Comparison of ENCODE assay signal across 8 mouse cellular contexts in genomic region chr16:90221441-90222070, GRCm38 (mm10). TPM values are rescaled to one million over a fixed set of nuclear protein-coding genes. Genes with fewer than 3 reads are reported as not detected.
DNase-seq lines count a peak whose midpoint lies in the region; ATAC-seq and TF ChIP-seq lines count a peak whose summit lies in the region.

No protein-coding gene starts in this region.

- H3K4me3 ChIP-seq in heart, embryonic 10.5 days = peak overlapping the region; percentile 91
- peak overlapping the region; percentile 73 for H3K4me3 ChIP-seq in embryonic fibroblast, embryonic 13.5 days (ENCODE audit: insufficient read depth, low read length)
- peak overlapping the region; percentile 95 for H3K4me3 ChIP-seq in kidney, embryonic 16.5 days (ENCODE audit: low read length)
- peak overlapping the region; percentile 89 for H3K4me3 ChIP-seq in midbrain, embryonic 16.5 days (ENCODE audit: low read depth, low read length)

- H3K27ac ChIP-seq in heart, embryonic 10.5 days = peak overlapping the region; percentile 97
- peak overlapping the region; percentile 32 for H3K27ac ChIP-seq in embryonic fibroblast, embryonic 13.5 days (ENCODE audit: insufficient read depth, low read length)
- peak overlapping the region; percentile 91 for H3K27ac ChIP-seq in kidney, embryonic 16.5 days (ENCODE audit: low read length)
- no peak overlapping the region; the same call in 1 of the 2 replicates for H3K27ac ChIP-seq in midbrain, embryonic 16.5 days (ENCODE audit: low read length)

- H3K4me2 ChIP-seq in kidney, embryonic 16.5 days (replicated peaks; ENCODE audit: low read depth, low read length) = peak overlapping the region; percentile 92
- peak overlapping the region; percentile 60 for H3K4me2 ChIP-seq in midbrain, embryonic 16.5 days (ENCODE audit: low read length)

- H3K27me3 ChIP-seq in heart, embryonic 10.5 days (ENCODE audit: insufficient read depth, poor library complexity, severe bottlenecking) = no peaks in the 10 kb centered on the region
- no peaks in the 10 kb centered on the region for H3K27me3 ChIP-seq in kidney, embryonic 16.5 days (ENCODE audit: insufficient read depth, low read length)
- no peaks in the 10 kb centered on the region for H3K27me3 ChIP-seq in midbrain, embryonic 16.5 days (ENCODE audit: control insufficient read depth, insufficient read depth, low read depth, low read length)

- TF ChIP-seq CTCF in embryonic fibroblast, embryonic 13.5 days (IDR thresholded peaks at IDR 0.05; ENCODE audit: borderline replicate concordance, insufficient read depth, low read length) = no peak

- H3K9me3 ChIP-seq in heart, embryonic 10.5 days = no peaks in the 10 kb centered on the region
- H3K9me3 ChIP-seq in kidney, embryonic 16.5 days (ENCODE audit: low read length) = no peaks in the 10 kb centered on the region
- no peaks in the 10 kb centered on the region for H3K9me3 ChIP-seq in midbrain, embryonic 16.5 days (replicated peaks; ENCODE audit: control insufficient read depth, low read length, poor library complexity, severe bottlenecking)

- peaks cover 24% of the 10 kb centered on the region for H3K4me1 ChIP-seq in heart, embryonic 10.5 days
- H3K4me1 ChIP-seq in embryonic fibroblast, embryonic 13.5 days (ENCODE audit: control insufficient read depth, insufficient read depth, low read length) = peaks cover 3% of the 10 kb centered on the region
- H3K4me1 ChIP-seq in kidney, embryonic 16.5 days (ENCODE audit: insufficient read depth, low read length) = peaks cover 20% of the 10 kb centered on the region
- peaks cover 23% of the 10 kb centered on the region for H3K4me1 ChIP-seq in midbrain, embryonic 16.5 days (ENCODE audit: control insufficient read depth, insufficient read depth, low read length)

- 7% methylated on average over 20 of the region's 20 CpGs for WGBS in heart, embryonic 10.5 days
- WGBS in kidney, embryonic 16.5 days = 2% methylated on average over 20 of the region's 20 CpGs
- 6% methylated on average over 20 of the region's 20 CpGs for WGBS in midbrain, embryonic 16.5 days

- H3K36me3 ChIP-seq in heart, embryonic 10.5 days = peaks cover 34% of the 10 kb centered on the region
- peaks cover 21% of the 10 kb centered on the region for H3K36me3 ChIP-seq in kidney, embryonic 16.5 days (ENCODE audit: insufficient read depth, low read length)
- H3K36me3 ChIP-seq in midbrain, embryonic 16.5 days (ENCODE audit: control insufficient read depth, insufficient read depth, low read length) = peaks cover 13% of the 10 kb centered on the region

- peak overlapping the region; percentile 95 for H3K9ac ChIP-seq in kidney, embryonic 16.5 days (replicated peaks; ENCODE audit: low read length)
- H3K9ac ChIP-seq in midbrain, embryonic 16.5 days (ENCODE audit: low read depth, low read length) = peak overlapping the region; percentile 94

- peak; percentile 11 for ATAC-seq in CD4-positive, CD25-positive, alpha-beta regulatory T cell, adult 4 months
- ATAC-seq in kidney, embryonic 16.5 days (ENCODE audit: low FRiP score, low TSS enrichment) = no peak
- no peak for ATAC-seq in midbrain, embryonic 16.5 days

- no peak for DNase-seq in heart, embryonic 10.5 days (ENCODE audit: low spot score)
- no peak for DNase-seq in heart, adult 11 months
- DNase-seq in adrenal gland, postnatal 25 days = no peak
- no peak for DNase-seq in left cerebral cortex, adult 8-10 months (ENCODE audit: low spot score in 2 of 2)

- TF ChIP-seq POLR2A in embryonic fibroblast, embryonic 13.5 days (IDR thresholded peaks at IDR 0.05; ENCODE audit: low read depth, low read length) = no peak

RNA-seq across cellular contexts. Expression of gene Sod1, which starts 1.0 kb away (rescaled TPM):
- 1,054 and 1,279 TPM in 2 replicates for polyA plus RNA-seq in heart, embryonic 10.5 days (2016; fragmentation: Nextera tagmentation; extraction: Ambion mirVana)
- polyA plus RNA-seq in CD4-positive, CD25-positive, alpha-beta regulatory T cell, adult 4 months (2017; shearing (Covaris generic)) = 1,000 to 10,000 TPM; 1,036 to 1,092 TPM
- 370 and 487 TPM in 2 replicates for polyA plus RNA-seq in embryonic fibroblast, embryonic 13.5 days (2011; ENCODE audit: insufficient read length, low read depth, missing spikeins)
- polyA plus RNA-seq in kidney, embryonic 16.5 days (2015; fragmentation: Nextera tagmentation; extraction: Ambion mirVana) = 1,053 and 1,127 TPM in 2 replicates
- 840 and 889 TPM in 2 replicates for polyA plus RNA-seq in midbrain, embryonic 16.5 days (2015; fragmentation: Nextera tagmentation; extraction: Ambion mirVana)
- total RNA-seq in adrenal gland, postnatal 25 days (2021) = 1,418 and 1,524 TPM in 2 replicates
- 100 to 1,000 TPM; 422 to 473 (median 449) TPM for total RNA-seq in left cerebral cortex, adult 8-10 months (2022)
